Mouse (Mus musculus) heart, postnatal 0 days (tissue): Measurements from ENCODE around the gene Kmt2e.

Source experiments
- CTCF ChIP-seq: IDR thresholded peaks from 2 replicates; pipeline ENCODE4 v1.5.1; 2016; ENCODE audit warnings: antibody characterized with exemption, control low read depth, low read depth
- EP300 ChIP-seq: IDR thresholded peaks from 2 replicates; pipeline ENCODE4 v1.6.1; 2016; ENCODE audit warnings: antibody characterized with exemption, low read depth

DNA sequence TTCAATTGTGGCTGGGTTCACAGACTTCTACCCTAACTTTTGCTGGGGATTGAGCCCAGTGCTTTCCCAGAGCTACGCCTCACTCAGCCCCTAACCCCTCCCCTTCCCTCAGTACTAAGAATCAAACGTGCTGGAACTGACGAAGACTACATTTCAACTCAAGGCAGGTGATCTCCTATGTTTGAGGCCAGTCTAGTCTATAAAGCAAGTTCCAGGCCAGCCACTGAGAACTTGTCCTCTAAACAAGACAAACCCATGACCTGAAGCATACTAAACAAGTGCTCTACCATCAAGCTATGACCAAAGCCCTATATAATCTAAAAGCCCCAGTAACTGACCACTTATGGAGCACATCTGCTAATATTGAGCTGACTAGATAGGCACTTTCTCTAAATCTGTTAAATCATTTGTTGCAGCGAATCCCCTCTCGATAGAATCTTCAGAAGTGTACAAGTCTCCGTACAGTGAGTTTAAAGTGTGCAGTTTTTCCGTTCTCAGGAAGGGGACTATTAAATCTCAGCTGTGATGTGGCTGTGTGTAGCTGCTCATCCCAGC lies 14.5 kb upstream of the Kmt2e start:
- TF ChIP-seq CTCF (no peak), EP300 (no peak)
